Mouse (Mus musculus) forebrain, postnatal 0 days (tissue): ENCODE measurements around the gene Acsl3. TPM values are rescaled to one million over a fixed set of nuclear protein-coding genes. Genes with fewer than 3 reads are reported as not detected.

ENCODE experiments used
- ATAC-seq: fragments of 200-750 bp; cut with Nextera tagmentation; 2 replicates; pipeline ENCODE4 v1.8.0; 2017; ENCODE audit warnings: mild to moderate bottlenecking, moderate library complexity
- DNase-seq: peaks from one replicate; pipeline ENCODE4 v3.0.0-alpha.2; 2015
- H3K27ac ChIP-seq: fragments of 300-500 bp; sonication (generic); 2 replicates; pipeline ENCODE4 v1.5.1; 2014; ENCODE audit warnings: low read depth, mild to moderate bottlenecking, antibody characterized with exemption, low read length, moderate library complexity, mixed read lengths
- H3K27me3 ChIP-seq: fragments of 300-500 bp; sonication (generic); 2 replicates; pipeline ENCODE4 v1.6.1; 2014; ENCODE audit warnings: mild to moderate bottlenecking, low read length, mixed read lengths; ENCODE audit not compliant: insufficient read depth
- H3K36me3 ChIP-seq: fragments of 300-500 bp; sonication (generic); 2 replicates; pipeline ENCODE4 v1.6.1; 2014; ENCODE audit warnings: mild to moderate bottlenecking, moderate library complexity; ENCODE audit not compliant: insufficient read depth
- H3K4me1 ChIP-seq: fragments of 300-500 bp; sonication (generic); 2 replicates; pipeline ENCODE4 v1.6.1; 2014; ENCODE audit warnings: antibody characterized with exemption; ENCODE audit not compliant: insufficient read depth
- H3K4me2 ChIP-seq: fragments of 300-500 bp; sonication (generic); 2 replicates; pipeline ENCODE4 v1.6.1; 2014; ENCODE audit warnings: low read depth, mild to moderate bottlenecking, moderate library complexity
- H3K4me3 ChIP-seq: fragments of 300-500 bp; sonication (generic); 2 replicates; pipeline ENCODE4 v1.5.1; 2014; ENCODE audit warnings: low read depth, low read length, mixed read lengths
- H3K9ac ChIP-seq: fragments of 300-500 bp; sonication (generic); 2 replicates; pipeline ENCODE4 v1.6.1; 2014; ENCODE audit warnings: mild to moderate bottlenecking
- H3K9me3 ChIP-seq: fragments of 300-500 bp; sonication (generic); 2 replicates; pipeline ENCODE4 v1.6.1; 2016; ENCODE audit warnings: low read length
- CTCF ChIP-seq: sonication (generic); IDR thresholded peaks from 2 replicates; pipeline ENCODE4 v1.5.1; 2016; ENCODE audit warnings: antibody characterized with exemption, control low read depth, low read depth
- WGBS: fragments of 180-500 bp; shearing (Covaris S2); extraction: QIAGEN DNeasy Blood & Tissue Kit; methylation state at CpG from one replicate; pipeline ENCODE4 v1.1.7; 2014; 5-methylcytosine and 5-hydroxymethylcytosine counted together
- polyA plus RNA-seq: library from polyadenylated mRNA; unstranded; fragments of >200 nt; fragmentation: Nextera tagmentation; extraction: Ambion mirVana; gene quantifications from 2 replicates; pipeline ENCODE4 v1.2.1, GENCODE M21; 2015
- total RNA-seq: library from RNA; depleted of rRNA; stranded (reverse); fragments of >200 nt; gene quantifications from 2 replicates; pipeline ENCODE4 v1.2.3, GENCODE M21; 2014; rRNA removed

Acsl3 gene
- total RNA-seq (103 and 107 TPM in 2 replicates), polyA plus RNA-seq (59.6 and 75.6 TPM in 2 replicates)

DNA sequence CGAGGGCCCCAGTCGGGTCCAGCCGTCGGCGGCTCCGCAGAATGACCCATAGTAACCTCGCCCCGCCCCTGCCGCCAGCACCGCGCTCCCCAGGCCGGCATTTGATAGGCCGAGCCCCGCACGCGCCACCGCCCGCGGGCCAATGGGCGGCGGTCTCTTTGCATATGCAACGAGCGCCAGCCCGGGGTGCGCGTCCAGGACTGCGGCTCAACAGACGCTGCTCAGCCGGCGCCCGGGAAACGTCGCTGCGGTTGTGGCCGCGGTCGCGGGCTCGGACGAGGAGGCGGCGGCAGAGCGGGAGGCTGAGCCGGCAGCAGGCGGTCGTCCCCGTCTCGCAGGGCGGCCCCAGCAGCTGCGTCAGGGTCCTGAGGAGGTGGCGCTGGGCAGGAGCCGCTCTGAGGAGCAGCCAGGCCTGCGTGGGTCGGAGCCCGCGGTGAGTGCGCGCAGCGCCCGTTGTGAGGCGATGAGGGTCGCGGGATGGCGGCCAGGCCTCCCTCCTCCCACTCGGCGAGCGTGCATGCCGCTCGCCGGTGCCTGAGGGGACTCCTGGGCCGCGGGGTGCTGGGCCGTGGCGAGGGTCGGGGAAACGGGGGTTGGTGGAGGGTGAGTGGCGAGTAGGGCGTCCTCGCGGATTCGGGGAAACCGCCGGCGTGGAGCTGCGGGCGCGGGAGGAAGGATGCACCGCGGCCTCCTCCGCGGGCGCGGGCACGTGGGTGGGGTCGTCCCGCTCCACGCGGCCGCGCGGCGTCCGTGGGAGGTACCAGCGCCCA lies at the start of gene Acsl3, which contains the start of gene Utp14b:
Gene Acsl3, plus strand, starts transcription at position 155 of the 770 bp plus-strand sequence.
Gene Utp14b, plus strand, starts transcription at position 368 of the 770 bp plus-strand sequence.
- Histone ChIP-seq H3K27ac (peak within 1 kb of the TSS; percentile 96), H3K4me1 (peaks cover 5% of the 10 kb centered on the region; the same call in 1 of the 2 replicates), H3K4me2 (peak within 1 kb of the TSS; percentile 59), H3K27me3 (no peaks in the 10 kb centered on the region), H3K4me3 (peak within 1 kb of the TSS; percentile 93), H3K9ac (peak within 1 kb of the TSS; percentile 96), H3K9me3 (no peaks in the 10 kb centered on the region), H3K36me3 (no peaks in the 10 kb centered on the region)
- TF ChIP-seq CTCF: 0 out of 2 replicates have a peak, but pooled peaks have one; percentile 17
- under 1% methylated on average over 91 of the region's 104 CpGs for WGBS
- peak; percentile 97 for DNase-seq
- peak; percentile 99 for ATAC-seq

- TF ChIP-seq CTCF: no peak
- no peaks in the 10 kb centered on the region for H3K36me3 ChIP-seq
- H3K27ac ChIP-seq: no peak overlapping the region
- 36% methylated on average over 12 of the region's 12 CpGs for WGBS
- H3K4me1 ChIP-seq: no peaks in the 10 kb centered on the region
- H3K9me3 ChIP-seq: no peaks in the 10 kb centered on the region
- H3K4me3 ChIP-seq: no peak overlapping the region
- H3K4me2 ChIP-seq: no peak overlapping the region
- ATAC-seq: no peak
- DNase-seq: no peak
- H3K27me3 ChIP-seq: no peaks in the 10 kb centered on the region
- H3K9ac ChIP-seq: no peak overlapping the region
Observed at GRCm38 (mm10) chr1:78609134-78609907, 48.3 kb upstream of the Acsl3 start.

- TF ChIP-seq CTCF: no peak
- DNase-seq (no peak), ATAC-seq (no peak)
- WGBS: 68% methylated on average over 4 of the region's 4 CpGs
- Histone ChIP-seq H3K27me3 (no peaks in the 10 kb centered on the region), H3K4me3 (no peak overlapping the region), H3K27ac (no peak overlapping the region), H3K4me1 (no peaks in the 10 kb centered on the region), H3K36me3 (no peaks in the 10 kb centered on the region), H3K9ac (no peak overlapping the region), H3K4me2 (no peak overlapping the region), H3K9me3 (no peaks in the 10 kb centered on the region)
Observed at GRCm38 (mm10) chr1:78611039-78611438, 46.6 kb upstream of the Acsl3 start.

DNA sequence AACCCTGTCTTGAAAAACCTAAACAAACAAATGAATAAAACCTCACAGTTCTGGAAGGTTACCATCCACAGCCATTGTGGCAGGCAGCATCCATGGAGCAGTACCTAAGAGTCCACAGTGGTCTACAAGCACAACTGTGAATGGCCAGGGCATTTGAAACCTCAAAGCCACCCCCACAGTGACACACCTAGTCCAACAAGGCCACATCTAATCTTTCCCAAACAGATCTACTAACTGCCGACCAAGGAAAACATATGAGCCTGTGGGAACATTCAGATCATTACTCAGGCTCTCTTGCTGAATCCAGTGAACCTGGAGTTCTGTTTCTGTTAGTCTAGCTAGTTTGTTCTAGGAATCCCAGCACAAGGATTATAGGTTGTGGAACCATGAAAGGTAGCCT lies 44.7 kb upstream of the Acsl3 start:
- WGBS: 94% methylated on average over 1 of the region's 1 CpGs
- no peak for TF ChIP-seq CTCF
- Histone ChIP-seq H3K27ac (no peak overlapping the region), H3K36me3 (no peaks in the 10 kb centered on the region), H3K9ac (no peak overlapping the region), H3K4me3 (no peak overlapping the region), H3K27me3 (no peaks in the 10 kb centered on the region), H3K4me1 (no peaks in the 10 kb centered on the region), H3K9me3 (no peaks in the 10 kb centered on the region), H3K4me2 (no peak overlapping the region)
- DNase-seq: no peak
- no peak for ATAC-seq

- H3K9me3 ChIP-seq: no peaks in the 10 kb centered on the region
- H3K4me3 ChIP-seq: no peak overlapping the region
- H3K36me3 ChIP-seq: no peaks in the 10 kb centered on the region
- TF ChIP-seq CTCF: no peak
- no peak overlapping the region for H3K9ac ChIP-seq
- H3K27me3 ChIP-seq: no peaks in the 10 kb centered on the region
- no peak overlapping the region for H3K4me2 ChIP-seq
- no peak overlapping the region for H3K27ac ChIP-seq
- ATAC-seq (no peak), DNase-seq (no peak)
- WGBS: 87% methylated on average over 2 of the region's 2 CpGs
- H3K4me1 ChIP-seq: no peaks in the 10 kb centered on the region
Observed at GRCm38 (mm10) chr1:78624352-78624751, 33.3 kb upstream of the Acsl3 start.

GRCm38 (mm10) chr1:78634486-78634885 lies 23.1 kb upstream of the Acsl3 start:
- Histone ChIP-seq H3K4me1 (no peaks in the 10 kb centered on the region), H3K4me3 (no peak overlapping the region), H3K36me3 (no peaks in the 10 kb centered on the region), H3K27ac (no peak overlapping the region), H3K9ac (no peak overlapping the region), H3K9me3 (no peaks in the 10 kb centered on the region), H3K4me2 (no peak overlapping the region), H3K27me3 (no peaks in the 10 kb centered on the region)
- no peak for TF ChIP-seq CTCF
- ATAC-seq (no peak), DNase-seq (no peak)
- 50% methylated on average over 3 of the region's 3 CpGs for WGBS

DNA sequence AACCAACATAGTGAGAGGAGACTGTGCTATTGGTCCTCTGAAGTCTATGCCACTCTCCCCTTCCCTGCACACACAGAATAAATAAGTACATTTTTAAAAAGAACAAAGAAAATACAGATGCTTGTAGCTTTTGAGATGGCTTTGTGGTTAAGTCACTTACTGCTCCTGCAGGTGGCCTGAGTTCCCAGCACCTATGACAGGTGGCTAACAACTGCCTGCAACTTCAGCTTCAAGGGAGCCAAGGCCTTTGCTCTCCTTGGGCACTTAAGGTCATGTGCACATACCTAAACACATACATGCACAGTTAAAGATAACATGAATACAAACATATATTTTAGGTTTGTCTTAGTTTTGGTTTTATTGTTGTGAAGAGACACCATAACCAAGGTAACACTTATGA lies 16.8 kb upstream of the Acsl3 start:
- DNase-seq (no peak), ATAC-seq (no peak)
- H3K9me3 ChIP-seq: no peaks in the 10 kb centered on the region
- no peaks in the 10 kb centered on the region for H3K36me3 ChIP-seq
- no peak overlapping the region for H3K4me3 ChIP-seq
- no peak overlapping the region for H3K27ac ChIP-seq
- H3K27me3 ChIP-seq: no peaks in the 10 kb centered on the region
- no peak overlapping the region for H3K4me2 ChIP-seq
- no peaks in the 10 kb centered on the region for H3K4me1 ChIP-seq
- no peak overlapping the region for H3K9ac ChIP-seq
- TF ChIP-seq CTCF: no peak
